Mouse (Mus musculus) spleen, postnatal 36 days (tissue): ENCODE data around the gene Gm10681.
"Not testable (repeated sequence)": the region's sequence is repeated elsewhere in the genome, so short reads cannot be mapped to it uniquely, and the experiment has no call there.

Experiments used
- DNase-seq, 2 experiments: peaks; one replicate each; pipeline ENCODE4 v3.0.0; 2022; ENCODE audit warnings: low spot score in 2 of 2, mixed read lengths in 1 of 2

Gm10681 gene

GRCm38 (mm10) chr3:98510414-98510813 lies 78.2 kb downstream of the Gm10681 start, which contains the start of gene Hsd3b4:
Gene Hsd3b4 (minus strand): TSS chr3:98510514.
- not testable (repeated sequence) for DNase-seq

GRCm38 (mm10) chr3:98507229-98507628 lies 81.4 kb downstream of the Gm10681 start:
- DNase-seq: not testable (repeated sequence)
